Mouse (Mus musculus) embryonic fibroblast, embryonic 13.5 days (primary cell): Measurements from ENCODE around the gene Ss18l2.

ENCODE experiments used
- CTCF ChIP-seq: IDR thresholded peaks from 2 replicates; pipeline ENCODE4 v1.5.1; 2011; ENCODE audit warnings: mild to moderate bottlenecking, control low read depth, low read length, moderate library complexity, borderline replicate concordance; ENCODE audit not compliant: insufficient read depth
- POLR2A ChIP-seq: IDR thresholded peaks from 2 replicates; pipeline ENCODE4 v1.6.1; 2011; ENCODE audit warnings: low read depth, mild to moderate bottlenecking, control low read depth, low read length, moderate library complexity

DNA sequence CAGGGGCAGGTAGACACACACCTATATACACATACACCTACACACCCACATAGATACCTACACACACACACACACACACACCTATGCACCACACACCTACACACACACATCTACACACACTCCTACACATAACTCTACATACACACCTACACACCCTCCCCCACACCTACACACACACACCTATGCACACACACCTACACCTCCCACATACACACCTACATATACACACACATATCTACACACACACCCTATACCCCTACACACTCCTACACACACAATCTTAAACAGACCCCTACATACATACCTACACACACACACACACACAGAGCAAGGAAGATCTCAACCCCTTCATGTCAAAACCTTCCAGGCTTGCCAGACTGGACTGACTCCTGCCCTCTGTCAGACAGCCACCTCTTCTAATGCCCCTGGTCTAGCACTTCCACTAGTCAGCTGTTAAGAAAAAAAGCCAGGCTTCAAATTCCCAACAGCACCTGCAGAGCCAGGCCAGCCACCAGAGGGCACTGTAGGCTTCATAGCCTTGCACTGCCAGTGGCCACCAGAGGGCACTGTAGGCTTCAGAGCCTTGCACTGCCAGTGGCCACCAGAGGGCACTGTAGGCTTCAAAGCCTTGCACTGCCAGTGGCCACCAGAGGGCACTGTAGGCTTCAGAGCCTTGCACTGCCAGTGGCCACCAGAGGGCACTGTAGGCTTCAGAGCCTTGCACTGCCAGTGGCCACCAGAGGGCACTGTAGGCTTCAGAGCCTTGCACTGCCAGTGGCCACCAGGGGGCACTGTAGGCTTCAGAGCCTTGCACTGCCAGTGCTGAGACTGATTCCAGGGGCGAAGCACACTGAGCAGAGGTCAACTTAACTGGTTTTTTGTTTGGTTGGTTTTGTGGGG, 12.7 kb upstream of the Ss18l2 start:
- TF ChIP-seq POLR2A: 0 out of 2 replicates have a peak, but pooled peaks have one; percentile 23
- TF ChIP-seq CTCF: peak; percentile 65
